Mouse (Mus musculus) liver, postnatal 0 days (tissue): ENCODE results near the gene Rpl7l1. TPM values are rescaled to one million over a fixed set of nuclear protein-coding genes. Genes with fewer than 3 reads are reported as not detected.
"Not testable (repeated sequence)": the region's sequence is repeated elsewhere in the genome, so short reads cannot be mapped to it uniquely, and the experiment has no call there.

Experiments used
- ATAC-seq: fragments of 200-750 bp; cut with Nextera tagmentation; 2 replicates; pipeline ENCODE4 v1.8.0; 2017; ENCODE audit warnings: mild to moderate bottlenecking, moderate library complexity
- DNase-seq: peaks from one replicate; pipeline ENCODE4 v3.0.0-alpha.2; 2016
- H3K27ac ChIP-seq: fragments of 300-500 bp; sonication (generic); 2 replicates; pipeline ENCODE4 v1.5.1; 2014; ENCODE audit warnings: antibody characterized with exemption, moderate library complexity, mild to moderate bottlenecking, low read depth
- H3K27me3 ChIP-seq: fragments of 300-500 bp; sonication (generic); 2 replicates; pipeline ENCODE4 v1.6.1; 2014; ENCODE audit warnings: low read length, control low read depth, mixed read lengths; ENCODE audit not compliant: insufficient read depth
- H3K36me3 ChIP-seq: fragments of 300-500 bp; sonication (generic); replicated peaks from 2 replicates; pipeline ENCODE4 v1.6.1; 2014; ENCODE audit warnings: mild to moderate bottlenecking, control low read depth, low read length, moderate library complexity, mixed read lengths; ENCODE audit not compliant: insufficient read depth
- H3K4me1 ChIP-seq: fragments of 300-500 bp; sonication (generic); 2 replicates; pipeline ENCODE4 v1.6.1; 2014; ENCODE audit warnings: antibody characterized with exemption, mild to moderate bottlenecking, control low read depth; ENCODE audit not compliant: insufficient read depth
- H3K4me2 ChIP-seq: fragments of 300-500 bp; sonication (generic); 2 replicates; pipeline ENCODE4 v1.6.1; 2014; ENCODE audit warnings: low read depth, mild to moderate bottlenecking, low read length, moderate library complexity, mixed read lengths
- H3K4me3 ChIP-seq: fragments of 300-500 bp; sonication (generic); 2 replicates; pipeline ENCODE4 v1.5.1; 2014; ENCODE audit warnings: low read depth, low read length
- H3K9ac ChIP-seq: fragments of 300-500 bp; sonication (generic); replicated peaks from 2 replicates; pipeline ENCODE4 v1.6.1; 2014; ENCODE audit warnings: mild to moderate bottlenecking, moderate library complexity
- H3K9me3 ChIP-seq: fragments of 300-500 bp; sonication (generic); 2 replicates; pipeline ENCODE4 v1.6.1; 2016; ENCODE audit warnings: mild to moderate bottlenecking, control low read depth, low read length, mixed read lengths
- CTCF ChIP-seq: sonication (generic); IDR thresholded peaks from 2 replicates; pipeline ENCODE4 v1.5.1; 2016; ENCODE audit warnings: antibody characterized with exemption, low read depth
- EP300 ChIP-seq: IDR thresholded peaks from 2 replicates; pipeline ENCODE4 v1.6.1; 2016; ENCODE audit warnings: antibody characterized with exemption, low read depth, mild to moderate bottlenecking
- WGBS: fragments of 180-500 bp; shearing (Covaris S2); extraction: QIAGEN DNeasy Blood & Tissue Kit; methylation state at CpG from one replicate; pipeline ENCODE4 v1.1.7; 2014; ENCODE audit not compliant: insufficient replicate concordance; 5-methylcytosine and 5-hydroxymethylcytosine counted together
- polyA plus RNA-seq: library from polyadenylated mRNA; unstranded; fragments of >200 nt; fragmentation: Nextera tagmentation; extraction: Ambion mirVana; gene quantifications from 2 replicates; pipeline ENCODE4 v1.2.1, GENCODE M21; 2015

The Rpl7l1 gene
- polyA plus RNA-seq, 1 experiment from 2014 or later = 63.6 TPM

- no peak for TF ChIP-seq CTCF
- no peak for TF ChIP-seq EP300
- no peaks in the 10 kb centered on the region for H3K27me3 ChIP-seq
- ATAC-seq (0 out of 2 replicates have a peak, but pooled peaks have one; percentile 21), DNase-seq (peak; percentile 66)
- WGBS = 40% methylated on average over 8 of the region's 8 CpGs
- H3K27ac ChIP-seq = no peak overlapping the region
- no peak overlapping the region for H3K9ac ChIP-seq
- peaks cover 12% of the 10 kb centered on the region for H3K4me1 ChIP-seq
- H3K9me3 ChIP-seq = no peaks in the 10 kb centered on the region
- no peak overlapping the region for H3K4me2 ChIP-seq
- no peak overlapping the region for H3K4me3 ChIP-seq
- H3K36me3 ChIP-seq = no peaks in the 10 kb centered on the region
These were observed 14.6 kb downstream of the Rpl7l1 start for GRCm38 (mm10) chr17:46767868-46768267.

GRCm38 (mm10) chr17:46764916-46765315 lies 17.6 kb downstream of the Rpl7l1 start:
- ATAC-seq, H3K9me3 ChIP-seq, H3K4me1 ChIP-seq, H3K4me3 ChIP-seq, H3K4me2 ChIP-seq, DNase-seq, H3K27me3 ChIP-seq, H3K9ac ChIP-seq, H3K27ac ChIP-seq, H3K36me3 ChIP-seq: not testable (repeated sequence)
- 75% methylated on average over 8 of the region's 9 CpGs for WGBS

- WGBS = 74% methylated on average over 2 of the region's 2 CpGs
- no peak within 1 kb of the TSS for H3K4me3 ChIP-seq
- TF ChIP-seq CTCF (no peak), EP300 (no peak)
- no peak for ATAC-seq
- peaks cover 3% of the 10 kb centered on the region; the same call in 1 of the 2 replicates for H3K4me1 ChIP-seq
- H3K27ac ChIP-seq = no peak within 1 kb of the TSS
- no peak within 1 kb of the TSS for H3K9ac ChIP-seq
- no peak within 1 kb of the TSS for H3K4me2 ChIP-seq
- DNase-seq = no peak
- no peaks in the 10 kb centered on the region for H3K9me3 ChIP-seq
- no peaks in the 10 kb centered on the region for H3K27me3 ChIP-seq
- no peaks in the 10 kb centered on the region for H3K36me3 ChIP-seq
These were observed 18.9 kb downstream of the Rpl7l1 start, which contains the start of gene Ptcra for GRCm38 (mm10) chr17:46763544-46763943. Ptcra (minus strand) TSS chr17:46763712.

- no peak overlapping the region for H3K9ac ChIP-seq
- no peaks in the 10 kb centered on the region for H3K9me3 ChIP-seq
- H3K36me3 ChIP-seq = no peaks in the 10 kb centered on the region
- WGBS = 82% methylated on average over 12 of the region's 12 CpGs
- no peaks in the 10 kb centered on the region for H3K4me1 ChIP-seq
- TF ChIP-seq EP300 (no peak), CTCF (no peak)
- H3K4me3 ChIP-seq = no peak overlapping the region
- DNase-seq (no peak), ATAC-seq (no peak)
- H3K27ac ChIP-seq = no peak overlapping the region
- H3K4me2 ChIP-seq = no peak overlapping the region
- no peaks in the 10 kb centered on the region for H3K27me3 ChIP-seq
These were observed 23.7 kb downstream of the Rpl7l1 start for GRCm38 (mm10) chr17:46758753-46759152.

GRCm38 (mm10) chr17:46751794-46752556 lies 30.5 kb downstream of the Rpl7l1 start, which contains the start of gene Cnpy3:
Cnpy3 (minus strand) TSS chr17:46752214.
- no peaks in the 10 kb centered on the region for H3K27me3 ChIP-seq
- TF ChIP-seq CTCF = no peak
- peak; percentile 52 for TF ChIP-seq EP300
- peak within 1 kb of the TSS; percentile 91 for H3K4me2 ChIP-seq
- peak within 1 kb of the TSS; percentile 61 for H3K4me3 ChIP-seq
- peaks cover 35% of the 10 kb centered on the region for H3K4me1 ChIP-seq
- H3K9me3 ChIP-seq = no peaks in the 10 kb centered on the region
- DNase-seq (peak; percentile 99), ATAC-seq (peak; percentile 98)
- H3K9ac ChIP-seq = peak within 1 kb of the TSS; percentile 79
- under 1% methylated on average over 48 of the region's 58 CpGs for WGBS
- peak within 1 kb of the TSS; percentile 97 for H3K27ac ChIP-seq
- peaks cover 8% of the 10 kb centered on the region; the same call in 1 of the 2 replicates for H3K36me3 ChIP-seq

- ATAC-seq (peak; percentile 23), DNase-seq (no peak)
- WGBS = 8% methylated on average over 16 of the region's 16 CpGs
- TF ChIP-seq EP300 (no peak), CTCF (no peak)
- peaks cover 8% of the 10 kb centered on the region; the same call in 1 of the 2 replicates for H3K36me3 ChIP-seq
- peak overlapping the region; percentile 79 for H3K9ac ChIP-seq
- H3K27ac ChIP-seq = peak overlapping the region; percentile 97
- H3K4me3 ChIP-seq = peak overlapping the region; percentile 61
- no peaks in the 10 kb centered on the region for H3K27me3 ChIP-seq
- H3K4me1 ChIP-seq = peaks cover 36% of the 10 kb centered on the region
- H3K4me2 ChIP-seq = peak overlapping the region; percentile 91
- H3K9me3 ChIP-seq = no peaks in the 10 kb centered on the region
These were observed 31.2 kb downstream of the Rpl7l1 start for GRCm38 (mm10) chr17:46751056-46751793.
